Mouse (Mus musculus) cortical plate, adult 2 months (tissue): Measurements from ENCODE around the gene Nudt21.

Experiments
- CTCF ChIP-seq: fragments of 200-500 bp; IDR thresholded peaks from 2 replicates; pipeline ENCODE4 v1.5.1; 2011; ENCODE audit warnings: mild to moderate bottlenecking, control low read depth, low read length; ENCODE audit not compliant: insufficient read depth; ENCODE audit errors: extremely low read depth
- POLR2A ChIP-seq: fragments of 200-500 bp; IDR thresholded peaks from 2 replicates; pipeline ENCODE4 v1.6.1; 2011; ENCODE audit warnings: mild to moderate bottlenecking, low read length, control low read depth; ENCODE audit not compliant: insufficient read depth; ENCODE audit errors: extremely low read depth

DNA sequence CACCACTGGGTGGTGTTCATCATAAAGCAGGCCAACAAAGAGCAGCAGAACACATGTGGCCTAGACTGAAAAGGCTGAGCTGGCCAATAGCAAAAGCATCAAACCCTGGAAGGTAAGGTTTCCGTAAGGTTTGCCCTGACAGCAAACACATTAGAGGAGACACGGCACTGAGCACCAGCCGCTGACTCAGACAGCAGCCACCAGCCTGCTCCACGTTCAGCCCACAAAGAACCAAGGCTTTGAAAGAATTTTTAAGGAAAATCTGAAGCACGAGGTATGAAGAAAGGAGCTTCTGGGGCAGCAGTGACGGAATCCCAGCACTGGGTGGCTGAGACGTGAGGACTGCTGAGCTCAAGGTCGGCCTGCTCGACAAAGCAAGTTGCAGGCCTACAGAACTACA, 32.7 kb downstream of the Nudt21 start:
- TF ChIP-seq POLR2A (no peak), CTCF (no peak)
